Mouse (Mus musculus): ENCODE data around the gene Serpini1.

- TF ChIP-seq CTCF (IDR thresholded peaks at IDR 0.05): no peak
- TF ChIP-seq EP300 (IDR thresholded peaks at IDR 0.05): no peak
These were observed 18.2 kb downstream of the Serpini1 start for GRCm38 (mm10) chr3:75575582-75575981.

All from lung, postnatal 0 days (tissue).